Mouse (Mus musculus) myocyte (in vitro differentiated cells): Measurements from ENCODE around the gene Pkig. TPM values are rescaled to one million over a fixed set of nuclear protein-coding genes. Genes with fewer than 3 reads are reported as not detected.
A peak's percentile ranks its signal among the peaks of the same experiment; 100 is the strongest.
"Not testable (repeated sequence)": the region's sequence is repeated elsewhere in the genome, so short reads cannot be mapped to it uniquely, and the experiment has no call there.

ENCODE experiments used
- H3K27me3 ChIP-seq: one replicate; pipeline ENCODE4 v1.6.1; 2011; ENCODE audit not compliant: control insufficient read depth, insufficient read depth, insufficient read length
- H3K36me3 ChIP-seq: one replicate; pipeline ENCODE4 v1.6.1; 2011; ENCODE audit not compliant: control insufficient read depth, insufficient read depth
- H3K4me2 ChIP-seq: one replicate; pipeline ENCODE4 v1.6.1; 2011; ENCODE audit warnings: low read depth, control low read depth
- H3K4me3 ChIP-seq: one replicate; pipeline ENCODE4 v1.5.1; 2011; ENCODE audit warnings: mild to moderate bottlenecking, control low read depth, moderate library complexity
- H3K79me2 ChIP-seq: one replicate; pipeline ENCODE4 v1.6.1; 2011; ENCODE audit not compliant: control insufficient read depth, insufficient read depth
- H3ac ChIP-seq: one replicate; pipeline ENCODE4 v1.6.1; 2011; ENCODE audit not compliant: control insufficient read depth, insufficient read length
- CEBPB ChIP-seq: IDR thresholded peaks from 2 replicates; pipeline ENCODE4 v1.6.1; 2011; ENCODE audit warnings: mild to moderate bottlenecking, moderate library complexity; ENCODE audit not compliant: poor library complexity, insufficient read depth, severe bottlenecking
- E2F4 ChIP-seq: IDR thresholded peaks from one replicate; pipeline ENCODE4 v1.6.1; 2011; ENCODE audit warnings: mild to moderate bottlenecking, control low read depth, moderate library complexity; ENCODE audit not compliant: insufficient read depth
- MAX ChIP-seq: IDR thresholded peaks from one replicate; pipeline ENCODE4 v1.6.1; 2011; ENCODE audit warnings: low read depth, mild to moderate bottlenecking, control low read depth
- MYOD1 ChIP-seq, 3 experiments: IDR thresholded peaks; one replicate each; pipeline ENCODE4 v1.6.1; 2011; ENCODE audit warnings: control low read depth in 2 of 3, low read depth in 2 of 3, mild to moderate bottlenecking in 2 of 3, moderate library complexity in 1 of 3; ENCODE audit not compliant: insufficient read length in 2 of 3, control insufficient read depth in 1 of 3
- MYOG ChIP-seq, 3 experiments: IDR thresholded peaks; one replicate each; pipeline ENCODE4 v1.6.1; 2011; ENCODE audit warnings: control low read depth in 2 of 3, low read depth in 2 of 3, mild to moderate bottlenecking in 2 of 3; ENCODE audit not compliant: insufficient read length in 2 of 3, control insufficient read depth in 1 of 3, insufficient read depth in 1 of 3
- POLR2A ChIP-seq: IDR thresholded peaks from one replicate; pipeline ENCODE4 v1.6.1; 2011; ENCODE audit warnings: low read depth, mild to moderate bottlenecking, control low read depth, moderate library complexity; ENCODE audit not compliant: insufficient read length
- POLR2AphosphoS2 ChIP-seq: IDR thresholded peaks from one replicate; pipeline ENCODE4 v1.6.1; 2011; ENCODE audit warnings: low read depth, control low read depth; ENCODE audit not compliant: insufficient read length
- REST ChIP-seq: IDR thresholded peaks from one replicate; pipeline ENCODE4 v1.6.1; 2011; ENCODE audit warnings: mild to moderate bottlenecking, control low read depth, moderate library complexity; ENCODE audit not compliant: insufficient read depth, insufficient read length
- SRF ChIP-seq: IDR thresholded peaks from one replicate; pipeline ENCODE4 v1.6.1; 2011; ENCODE audit warnings: low read depth; ENCODE audit not compliant: control insufficient read depth, insufficient read length
- TCF12 ChIP-seq: IDR thresholded peaks from one replicate; pipeline ENCODE4 v1.6.1; 2011; ENCODE audit warnings: mild to moderate bottlenecking, control low read depth; ENCODE audit not compliant: poor library complexity, insufficient read depth, severe bottlenecking
- TCF3 ChIP-seq: IDR thresholded peaks from one replicate; pipeline ENCODE4 v1.6.1; 2011; ENCODE audit warnings: low read depth, control low read depth; ENCODE audit not compliant: insufficient read length
- USF1 ChIP-seq: IDR thresholded peaks from one replicate; pipeline ENCODE4 v1.6.1; 2011; ENCODE audit warnings: low read depth, mild to moderate bottlenecking, control low read depth, moderate library complexity
- polyA plus RNA-seq: library from polyadenylated mRNA; unstranded; fragments of >200 nt; fragmentation: generic; extraction: Trizol; gene quantifications from one replicate; pipeline ENCODE4 v1.2.1, GENCODE M21; 2012; ENCODE audit warnings: missing spikeins

The Pkig gene
- polyA plus RNA-seq, 1 experiment, result 799 TPM

GRCm38 (mm10) chr2:163686886-163687285 is 28.7 kb downstream of the Pkig start:
- no peak for TF ChIP-seq TCF3
- no peak for TF ChIP-seq MAX
- TF ChIP-seq USF1, result no peak
- no peak for TF ChIP-seq CEBPB
- TF ChIP-seq POLR2AphosphoS2, result no peak
- no peak for TF ChIP-seq TCF12
- no peak for TF ChIP-seq SRF
- TF ChIP-seq POLR2A, result no peak
- no peak for TF ChIP-seq MYOG (IDR thresholded peaks at IDR 0.05; ENCODE audit: control insufficient read depth in 1 of 3, insufficient read depth in 1 of 3, insufficient read length in 2 of 3, low read depth in 2 of 3)
- no peak for TF ChIP-seq REST
- TF ChIP-seq E2F4, result no peak
- H3K27me3 ChIP-seq, result no peaks in the 10 kb centered on the region
- peaks cover 28% of the 10 kb centered on the region for H3K79me2 ChIP-seq
- peak overlapping the region; percentile 69 for H3K4me2 ChIP-seq
- H3ac ChIP-seq, result no peak overlapping the region
- H3K4me3 ChIP-seq, result no peak overlapping the region
- H3K36me3 ChIP-seq, result no peaks in the 10 kb centered on the region

DNA sequence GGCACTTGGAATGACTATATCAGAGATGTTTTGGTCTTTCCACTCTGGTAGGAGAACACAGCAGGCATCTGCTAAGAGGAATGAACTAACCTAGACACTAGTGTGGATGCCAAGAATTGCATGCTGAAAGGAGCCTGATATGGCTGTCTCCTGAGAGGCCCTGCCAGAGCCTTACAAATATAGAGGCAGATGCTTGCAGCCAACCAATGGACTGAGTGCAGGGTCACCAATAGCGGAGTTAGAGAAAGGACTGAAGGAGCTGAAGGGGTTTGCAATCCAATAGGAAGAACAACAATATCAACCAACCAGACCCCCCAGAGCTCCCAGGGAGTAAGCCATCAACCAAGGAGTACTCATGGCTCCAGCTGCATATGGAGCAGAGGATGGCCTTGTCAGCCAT is 30.2 kb downstream of the Pkig start:
- H3K4me2 ChIP-seq, H3K36me3 ChIP-seq, H3ac ChIP-seq, H3K27me3 ChIP-seq, H3K4me3 ChIP-seq: not testable (repeated sequence)
- H3K79me2 ChIP-seq, result peaks cover 14% of the 10 kb centered on the region

DNA sequence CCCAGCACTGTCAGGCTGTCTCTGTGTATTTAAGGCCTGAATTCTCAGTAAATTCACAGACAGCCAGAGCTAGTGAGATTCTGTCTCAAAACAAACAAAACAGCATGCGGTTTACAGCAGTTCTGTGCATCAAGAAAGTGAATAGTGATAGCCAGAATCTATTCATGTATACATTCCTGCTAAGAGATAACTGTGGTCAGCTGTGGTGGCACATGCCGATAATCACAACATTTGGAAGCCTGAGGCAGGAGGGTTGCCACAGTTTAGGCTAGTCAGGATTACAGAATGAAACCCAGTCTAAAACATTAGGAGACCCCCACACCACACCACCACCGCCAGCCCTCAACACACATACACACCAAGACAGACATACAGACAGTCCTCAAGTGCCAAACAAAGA is 31.6 kb downstream of the Pkig start:
- Histone ChIP-seq H3K36me3 (no peaks in the 10 kb centered on the region), H3K79me2 (peaks cover 19% of the 10 kb centered on the region), H3K4me3 (no peak overlapping the region), H3K4me2 (no peak overlapping the region), H3ac (no peak overlapping the region), H3K27me3 (no peaks in the 10 kb centered on the region)
- TF ChIP-seq MYOD1 (IDR thresholded peaks at IDR 0.05; ENCODE audit: control insufficient read depth in 1 of 3, insufficient read length in 2 of 3, low read depth in 2 of 3), result no peak
- TF ChIP-seq TCF3, result no peak
- no peak for TF ChIP-seq POLR2AphosphoS2

GRCm38 (mm10) chr2:163690409-163691304 is 32.5 kb downstream of the Pkig start:
- Histone ChIP-seq H3K27me3 (no peaks in the 10 kb centered on the region), H3K4me2 (no peak overlapping the region), H3K4me3 (no peak overlapping the region)

DNA sequence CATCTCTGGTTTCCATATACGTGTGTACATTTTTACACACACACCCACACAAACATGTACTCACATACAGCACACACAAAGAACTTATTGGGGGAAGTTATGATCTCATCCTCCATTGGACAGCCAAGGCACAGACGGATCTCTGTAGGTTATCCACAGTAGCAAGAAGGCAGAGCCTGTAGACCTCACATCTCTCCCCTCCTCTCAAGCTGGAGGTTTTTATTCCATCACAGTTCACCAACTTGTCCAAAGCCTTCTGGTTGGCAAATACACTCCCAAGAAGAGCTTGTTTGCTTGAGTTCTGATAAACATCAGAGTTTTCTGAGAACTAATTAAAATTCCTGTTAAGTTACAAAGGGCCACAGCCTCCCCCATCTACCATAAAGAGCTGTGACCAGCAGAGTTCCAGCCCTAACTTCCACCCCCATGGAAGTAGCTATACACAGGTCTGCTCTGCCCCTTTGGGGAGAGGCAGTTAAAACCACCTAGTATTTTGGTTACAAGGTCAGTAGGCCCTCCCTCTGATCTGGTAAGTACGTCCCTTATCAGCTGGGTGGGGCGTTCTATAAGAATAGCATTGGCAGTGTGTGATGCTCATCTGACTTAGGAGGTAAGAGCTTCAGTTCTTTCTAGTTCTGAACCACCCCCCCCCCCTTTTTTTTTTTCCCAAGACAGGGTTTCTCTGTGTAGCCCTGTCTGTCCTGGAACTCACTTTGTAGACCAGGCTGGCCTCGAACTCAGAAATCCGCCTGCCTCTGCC is 33.8 kb downstream of the Pkig start:
- TF ChIP-seq SRF (no peak), CEBPB (no peak), USF1 (no peak)
- Histone ChIP-seq H3K27me3 (no peaks in the 10 kb centered on the region), H3K79me2 (peaks cover 32% of the 10 kb centered on the region), H3K4me2 (no peak overlapping the region), H3K36me3 (no peaks in the 10 kb centered on the region), H3ac (no peak overlapping the region), H3K4me3 (no peak overlapping the region)

More at GRCm38 (mm10) chr2:163690409-163691304, 32.5 kb downstream of the Pkig start:
- Histone ChIP-seq H3K79me2 (peaks cover 28% of the 10 kb centered on the region), H3K36me3 (no peaks in the 10 kb centered on the region), H3ac (no peak overlapping the region)
- no peak for TF ChIP-seq MYOG (IDR thresholded peaks at IDR 0.05; ENCODE audit: control insufficient read depth in 1 of 3, insufficient read depth in 1 of 3, insufficient read length in 2 of 3, low read depth in 2 of 3)
- no peak for TF ChIP-seq E2F4
- no peak for TF ChIP-seq CEBPB
- TF ChIP-seq POLR2AphosphoS2, result no peak
- TF ChIP-seq TCF12, result no peak
- TF ChIP-seq USF1, result no peak
- TF ChIP-seq SRF, result no peak
- TF ChIP-seq MYOD1 (IDR thresholded peaks at IDR 0.05; ENCODE audit: control insufficient read depth in 1 of 3, insufficient read length in 2 of 3, low read depth in 2 of 3), result no peak
- TF ChIP-seq MAX, result no peak
- no peak for TF ChIP-seq POLR2A
- TF ChIP-seq TCF3, result no peak
- no peak for TF ChIP-seq REST
